Mouse (Mus musculus): ENCODE measurements around the gene Crnn. TPM values are rescaled to one million over a fixed set of nuclear protein-coding genes. Genes with fewer than 3 reads are reported as not detected.

Gene Crnn
- not detected for total RNA-seq (2021)
- long read RNA-seq, experiment 1: 0 reads
- long read RNA-seq, experiment 2: 0 reads

GRCm38 (mm10) chr3:93144510-93145051, at the start of gene Crnn:
TSS of gene Crnn (plus strand) at chr3:93144787.
- no peak for DNase-seq
- intact Hi-C loops (cut with DNase I): no loop called here

DNA sequence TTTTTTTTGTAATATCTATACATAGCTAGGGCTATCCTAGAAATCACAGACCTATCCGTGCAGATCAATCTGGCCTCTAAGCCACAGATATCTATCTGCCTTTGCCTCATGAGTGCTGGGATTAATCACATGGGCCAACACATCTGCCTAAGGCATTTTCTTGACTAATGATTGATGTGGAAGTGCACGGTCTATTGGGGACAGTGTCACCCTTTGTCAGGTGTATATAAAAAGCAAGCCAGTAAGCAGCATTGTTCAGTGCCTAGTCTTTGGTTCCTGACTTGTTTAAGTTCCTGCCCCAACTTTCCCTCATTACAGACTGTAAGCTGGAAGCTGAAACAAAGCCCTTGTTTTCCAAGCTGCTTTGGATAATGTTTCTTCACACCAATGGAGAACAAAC, 48.1 kb upstream of the Crnn start:
- DNase-seq: no peak
- intact Hi-C loops (cut with DNase I): no loop called here

DNA sequence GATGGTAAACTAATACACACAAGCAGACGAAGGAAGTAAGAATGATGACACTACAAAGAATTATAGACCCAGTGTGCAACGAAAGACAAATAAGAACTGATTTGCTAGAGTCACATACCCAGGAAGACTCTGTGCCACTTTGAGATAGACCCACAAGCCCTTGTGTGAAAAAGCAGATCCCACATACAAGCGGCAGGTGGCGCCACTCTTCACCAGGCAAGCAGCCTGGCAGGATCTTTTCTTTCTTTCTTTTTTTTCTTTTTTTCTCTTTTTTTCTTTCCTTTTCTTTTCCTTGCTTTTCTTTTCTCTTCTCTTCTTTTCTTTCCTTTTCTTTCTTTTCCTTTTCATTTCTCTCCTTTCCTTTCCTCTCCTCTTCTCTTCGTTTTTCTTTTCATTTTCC, 32.9 kb upstream of the Crnn start:
- intact Hi-C loops (cut with DNase I): no loop called here
- peak in 1 of 2 experiments; percentile 1 for DNase-seq

- intact Hi-C loops (cut with DNase I): no loop called here
- peak in 1 of 2 experiments; percentile 21 for DNase-seq
These were observed 30.1 kb upstream of the Crnn start for GRCm38 (mm10) chr3:93114481-93114880.

GRCm38 (mm10) chr3:93119101-93119500, 25.5 kb upstream of the Crnn start:
- intact Hi-C loops (cut with DNase I): no loop called here
- no peak for DNase-seq

- intact Hi-C loops (cut with DNase I): no loop called here
- DNase-seq: no peak
These were observed 16.5 kb upstream of the Crnn start for GRCm38 (mm10) chr3:93128052-93128451.

- intact Hi-C loops (cut with DNase I): no loop called here
- peak in 1 of 2 experiments; percentile 2 for DNase-seq
These were observed 15.5 kb upstream of the Crnn start for GRCm38 (mm10) chr3:93129076-93129475.

- intact Hi-C loops (cut with DNase I): loop anchor here (2.0 to 10.0 kb wide), 2 partner anchors 274 to 364 kb away; no protein-coding TSS in a partner anchor
- DNase-seq: peak; percentile 30 to 57
These were observed 14.1 kb upstream of the Crnn start for GRCm38 (mm10) chr3:93130460-93130859.

GRCm38 (mm10) chr3:93162502-93162901, 17.9 kb downstream of the Crnn start:
- DNase-seq: no peak
- intact Hi-C loops (cut with DNase I): no loop called here

GRCm38 (mm10) chr3:93162996-93163592, 18.5 kb downstream of the Crnn start:
- DNase-seq: no peak
- intact Hi-C loops (cut with DNase I): no loop called here

- no peak for DNase-seq
- intact Hi-C loops (cut with DNase I): no loop called here
These were observed 36.3 kb downstream of the Crnn start for GRCm38 (mm10) chr3:93180856-93181255.

- DNase-seq: no peak
- intact Hi-C loops (cut with DNase I): no loop called here
These were observed 52.4 kb downstream of the Crnn start, which contains the start of gene Flg2 for GRCm38 (mm10) chr3:93196978-93197377. TSS of gene Flg2 (plus strand) at chr3:93197278.

Other genes starting within 250 kb of the Crnn start
- gene Lce3a, start 218.6 kb upstream of the Crnn start, total RNA-seq (2021): not detected
- gene Lce3b, start 211.8 kb upstream of the Crnn start, total RNA-seq (2021): not detected
- not detected for gene Lce3c, start 200.3 kb upstream of the Crnn start, total RNA-seq (2021)
- gene Lce3d, start 187.4 kb upstream of the Crnn start, total RNA-seq (2021): not detected
- not detected for gene Lce3e, start 177.7 kb upstream of the Crnn start, total RNA-seq (2021)
- not detected for gene Lce3f, start 152.6 kb upstream of the Crnn start, total RNA-seq (2021)
- not detected for gene Crct1, start 129.1 kb upstream of the Crnn start, total RNA-seq (2021)
- not detected for gene Lce1m, start 125.7 kb upstream of the Crnn start, total RNA-seq (2021)
- not detected for gene Gm4858, start 76.0 kb upstream of the Crnn start, total RNA-seq (2021)
- under 1 TPM in 1 of 2 experiments, not detected in 1; under 0.01 TPM for gene Flg2, start 52.5 kb downstream of the Crnn start, total RNA-seq (2021)
- under 1 TPM in 1 of 2 experiments, not detected in 1; 0.22 TPM for gene Flg, start 128.7 kb downstream of the Crnn start, total RNA-seq (2021)
- under 1 TPM in 1 of 2 experiments, not detected in 1; 0.05 TPM for gene Hrnr, start 175.0 kb downstream of the Crnn start, total RNA-seq (2021)
- under 1 TPM in 1 of 2 experiments, not detected in 1; 0.12 TPM for gene Rptn, start 248.9 kb downstream of the Crnn start, total RNA-seq (2021)